Comparison of ENCODE assay signal across 12 mouse cellular contexts in the genomic region with DNA sequence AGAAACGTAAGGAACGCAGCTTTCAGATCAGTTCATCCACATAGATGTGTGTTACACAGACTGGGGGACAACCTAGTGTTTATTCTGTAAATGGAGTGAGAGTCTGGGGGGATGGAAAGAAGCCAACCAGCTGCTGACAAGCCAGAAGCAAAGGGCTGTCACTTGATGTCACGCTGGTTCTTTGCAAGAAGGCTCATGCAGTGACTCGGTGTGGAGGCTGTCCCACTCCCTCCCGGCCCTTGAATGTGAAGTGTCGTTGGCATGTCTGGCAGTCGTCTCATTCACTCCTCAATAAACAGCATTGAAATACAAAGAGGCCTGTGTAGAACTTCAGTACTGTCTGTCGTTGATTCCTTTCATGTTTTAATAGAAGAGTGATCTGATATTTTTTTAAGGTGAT. TPM values are rescaled to one million over a fixed set of nuclear protein-coding genes. Genes with fewer than 3 reads are reported as not detected.
DNase-seq lines count a peak whose midpoint lies in the region; ATAC-seq and TF ChIP-seq lines count a peak whose summit lies in the region.
"Had no signal": no experiment of that assay in that cellular context is flagged by ENCODE, and none has a peak within 500 bp of the region (broad histone marks: within the 10 kb centered on the region; RNA-seq: fewer than 3 reads in every experiment).

No protein-coding gene starts in this region.

- WGBS in heart, embryonic 15.5 days = 35% methylated on average over 8 of the region's 8 CpGs
- 62% methylated on average over 8 of the region's 8 CpGs for WGBS in heart, adult 2 months
- 70% methylated on average over 8 of the region's 8 CpGs for WGBS in midbrain, embryonic 13.5 days
- WGBS in midbrain, embryonic 10.5 days = 89% methylated on average over 8 of the region's 8 CpGs
- WGBS in limb, embryonic 15.5 days = 62% methylated on average over 8 of the region's 8 CpGs

- no peaks in the 10 kb centered on the region for H3K27me3 ChIP-seq in heart, embryonic 15.5 days
- H3K27me3 ChIP-seq in heart, adult 2 months (ENCODE audit: control insufficient read depth, insufficient read depth, low read length) = no peaks in the 10 kb centered on the region
- no peaks in the 10 kb centered on the region for H3K27me3 ChIP-seq in midbrain, embryonic 13.5 days
- H3K27me3 ChIP-seq in midbrain, embryonic 10.5 days (ENCODE audit: low read depth, poor library complexity, severe bottlenecking) = no peaks in the 10 kb centered on the region
- no peaks in the 10 kb centered on the region for H3K27me3 ChIP-seq in limb, embryonic 15.5 days
- H3K27me3 ChIP-seq: megakaryocyte, embryonic 14.5 days; neural tube, embryonic 12.5 days had no signal

- no peak overlapping the region for H3K4me2 ChIP-seq in heart, embryonic 15.5 days
- no peak overlapping the region for H3K4me2 ChIP-seq in midbrain, embryonic 13.5 days (replicated peaks)
- no peak overlapping the region for H3K4me2 ChIP-seq in limb, embryonic 15.5 days
- H3K4me2 ChIP-seq: neural tube, embryonic 12.5 days had no signal

- peaks cover 8% of the 10 kb centered on the region for H3K4me1 ChIP-seq in heart, embryonic 15.5 days (replicated peaks)
- no peaks in the 10 kb centered on the region for H3K4me1 ChIP-seq in heart, adult 2 months (ENCODE audit: control insufficient read depth, insufficient read depth, low read length)
- H3K4me1 ChIP-seq in midbrain, embryonic 13.5 days (replicated peaks) = no peaks in the 10 kb centered on the region
- H3K4me1 ChIP-seq in midbrain, embryonic 10.5 days = no peaks in the 10 kb centered on the region
- H3K4me1 ChIP-seq in limb, embryonic 15.5 days = no peaks in the 10 kb centered on the region
- H3K4me1 ChIP-seq: megakaryocyte, embryonic 14.5 days; neural tube, embryonic 12.5 days had no signal

- peak overlapping the region; percentile 54 for H3K27ac ChIP-seq in heart, embryonic 15.5 days
- no peak overlapping the region for H3K27ac ChIP-seq in heart, adult 2 months
- no peak overlapping the region for H3K27ac ChIP-seq in midbrain, embryonic 13.5 days
- no peak overlapping the region for H3K27ac ChIP-seq in midbrain, embryonic 10.5 days (replicated peaks)
- H3K27ac ChIP-seq in limb, embryonic 15.5 days = 0 out of 2 replicates have a peak overlapping the region, but pooled peaks have one; percentile 17
- H3K27ac ChIP-seq: neural tube, embryonic 12.5 days had no signal

- no peaks in the 10 kb centered on the region for H3K79me2 ChIP-seq in heart, adult 2 months (replicated peaks; ENCODE audit: control insufficient read depth, insufficient read depth, low read length)

- ATAC-seq in heart, embryonic 15.5 days (replicated peaks; ENCODE audit: insufficient number of reproducible peaks, insufficient read depth, low FRiP score, low read depth) = peak; percentile 76
- 0 out of 2 replicates have a peak, but pooled peaks have one; percentile 48 for ATAC-seq in midbrain, embryonic 13.5 days
- no peak for ATAC-seq in limb, embryonic 15.5 days (ENCODE audit: insufficient number of reproducible peaks, low FRiP score, low TSS enrichment, low read depth)
- ATAC-seq in granulocyte monocyte progenitor cell, adult 5-6 weeks (replicated peaks; ENCODE audit: poor library complexity, severe bottlenecking) = no peak

- TF ChIP-seq EP300 in heart, adult 2 months (IDR thresholded peaks at IDR 0.05; ENCODE audit: insufficient read depth, low read depth, low read length) = no peak

- no peaks in the 10 kb centered on the region for H3K9me3 ChIP-seq in heart, embryonic 15.5 days (replicated peaks)
- no peaks in the 10 kb centered on the region for H3K9me3 ChIP-seq in midbrain, embryonic 13.5 days
- H3K9me3 ChIP-seq in midbrain, embryonic 10.5 days (replicated peaks) = 0 out of 2 replicates have a peak, but pooled peaks cover 6% of the 10 kb centered on the region
- no peaks in the 10 kb centered on the region for H3K9me3 ChIP-seq in limb, embryonic 15.5 days
- H3K9me3 ChIP-seq: neural tube, embryonic 12.5 days had no signal

- TF ChIP-seq CTCF in heart, adult 2 months (IDR thresholded peaks at IDR 0.05) = no peak

- no peak for DNase-seq in heart, adult 2 months
- no peak for DNase-seq in midbrain, embryonic 10.5 days (ENCODE audit: low spot score)
- DNase-seq in thymus, postnatal 0 days (ENCODE audit: low spot score) = no peak
- DNase-seq: adrenal gland, postnatal 10 days; kidney, adult 2 months; right cerebral cortex, adult 18-20 months had no signal

- H3K36me3 ChIP-seq in heart, embryonic 15.5 days = peaks cover 45% of the 10 kb centered on the region
- H3K36me3 ChIP-seq in heart, adult 2 months (ENCODE audit: control insufficient read depth, insufficient read depth, low read length) = no peaks in the 10 kb centered on the region
- peaks cover 68% of the 10 kb centered on the region for H3K36me3 ChIP-seq in midbrain, embryonic 13.5 days
- H3K36me3 ChIP-seq in midbrain, embryonic 10.5 days = peaks cover 89% of the 10 kb centered on the region
- peaks cover 68% of the 10 kb centered on the region for H3K36me3 ChIP-seq in limb, embryonic 15.5 days

- no peak overlapping the region for H3K4me3 ChIP-seq in heart, embryonic 15.5 days
- no peak overlapping the region for H3K4me3 ChIP-seq in heart, adult 2 months
- no peak overlapping the region for H3K4me3 ChIP-seq in midbrain, embryonic 13.5 days (replicated peaks)
- no peak overlapping the region for H3K4me3 ChIP-seq in midbrain, embryonic 10.5 days
- H3K4me3 ChIP-seq in limb, embryonic 15.5 days = no peak overlapping the region
- H3K4me3 ChIP-seq: megakaryocyte, embryonic 14.5 days; neural tube, embryonic 12.5 days had no signal

- intact Hi-C loops in heart, adult 2 months (cut with DNase I) = no loop called here

- no peak overlapping the region for H3K9ac ChIP-seq in heart, embryonic 15.5 days
- H3K9ac ChIP-seq in heart, adult 2 months (ENCODE audit: low read depth, low read length) = no peak overlapping the region
- no peak overlapping the region for H3K9ac ChIP-seq in midbrain, embryonic 13.5 days (replicated peaks)
- no peak overlapping the region for H3K9ac ChIP-seq in limb, embryonic 15.5 days
- H3K9ac ChIP-seq: neural tube, embryonic 12.5 days had no signal

- TF ChIP-seq POLR2A in heart, adult 2 months (IDR thresholded peaks at IDR 0.05; ENCODE audit: insufficient read depth, low read depth, low read length) = no peak

RNA-seq across cellular contexts. Expression of a gene that starts 36.1 kb away (rescaled TPM):
- polyA plus RNA-seq in heart, embryonic 15.5 days (2015; fragmentation: Nextera tagmentation; extraction: Ambion mirVana) = 55.3 and 62.8 TPM in 2 replicates
- total RNA-seq in heart, adult 2 months (2021) = 100 to 1,000 TPM in 1 of 2 experiments, 10 to 100 TPM in 1; 98.0 to 119 TPM
- polyA plus RNA-seq in heart, adult 2 months (2012; rRNA removed) = 35.5 and 74.4 TPM in 2 replicates
- 69.8 and 70.2 TPM in 2 replicates for polyA plus RNA-seq in midbrain, embryonic 13.5 days (2015; fragmentation: Nextera tagmentation; extraction: Ambion mirVana)
- polyA plus RNA-seq in midbrain, embryonic 10.5 days (2016; fragmentation: Nextera tagmentation; extraction: Ambion mirVana) = 147 and 158 TPM in 2 replicates
- polyA plus RNA-seq in limb, embryonic 15.5 days (2015; fragmentation: Nextera tagmentation; extraction: Ambion mirVana) = 69.4 and 74.7 TPM in 2 replicates
- polyA plus RNA-seq in thymus, postnatal 0 days (2015; fragmentation: Nextera tagmentation; extraction: Ambion mirVana) = 51.1 and 52.8 TPM in 2 replicates
- total RNA-seq in granulocyte monocyte progenitor cell, adult 5-6 weeks (2014; fragmentation: Nextera tagmentation) = 120 and 133 TPM in 2 replicates
- 203 and 215 TPM in 2 replicates for total RNA-seq in granulocyte monocyte progenitor cell, adult 5-6 weeks (2017)

Comparison
In these comparisons a context has a peak if more than half of its experiments do, and no peak if none do; other contexts are left out.
1. H3K27ac ChIP-seq: peak in heart, embryonic 15.5 days (single experiment) and limb, embryonic 15.5 days (single experiment); none in heart, adult 2 months (single experiment), midbrain, embryonic 13.5 days (single experiment) and midbrain, embryonic 10.5 days (single experiment).
2. ATAC-seq: peak in heart, embryonic 15.5 days (single experiment) and midbrain, embryonic 13.5 days (single experiment); none in limb, embryonic 15.5 days (single experiment) and granulocyte monocyte progenitor cell, adult 5-6 weeks (single experiment).